Mouse (Mus musculus) thymus, adult 2 months (tissue): ENCODE results near the gene Pigk. TPM values are rescaled to one million over a fixed set of nuclear protein-coding genes. Genes with fewer than 3 reads are reported as not detected.
"Not testable (repeated sequence)": the region's sequence is repeated elsewhere in the genome, so short reads cannot be mapped to it uniquely, and the experiment has no call there.

Experiments
- DNase-seq: peaks from one replicate; pipeline ENCODE4 v3.0.0; 2021
- H3K27ac ChIP-seq: fragments of 200-500 bp; 2 replicates; pipeline ENCODE4 v1.5.1; 2012; ENCODE audit warnings: low read length, control low read depth; ENCODE audit not compliant: control insufficient read depth, insufficient read depth
- H3K27me3 ChIP-seq: fragments of 200-500 bp; 2 replicates; pipeline ENCODE4 v1.6.1; 2012; ENCODE audit warnings: mild to moderate bottlenecking, low read length, moderate library complexity, mixed read lengths; ENCODE audit not compliant: control insufficient read depth, insufficient read depth
- H3K36me3 ChIP-seq: fragments of 200-500 bp; 2 replicates; pipeline ENCODE4 v1.6.1; 2012; ENCODE audit warnings: mild to moderate bottlenecking, low read length, moderate library complexity; ENCODE audit not compliant: control insufficient read depth, insufficient read depth
- H3K4me1 ChIP-seq: fragments of 200-500 bp; replicated peaks from 2 replicates; pipeline ENCODE4 v1.6.1; 2012; ENCODE audit warnings: low read length; ENCODE audit not compliant: control insufficient read depth, insufficient read depth
- H3K4me3 ChIP-seq: fragments of 200-500 bp; 2 replicates; pipeline ENCODE4 v1.5.1; 2012; ENCODE audit warnings: mild to moderate bottlenecking, low read length, control low read depth, moderate library complexity; ENCODE audit not compliant: control insufficient read depth, insufficient read depth
- CTCF ChIP-seq: fragments of 200-500 bp; IDR thresholded peaks from 2 replicates; pipeline ENCODE4 v1.5.1; 2012; ENCODE audit warnings: mild to moderate bottlenecking, control low read depth, low read length, moderate library complexity, borderline replicate concordance; ENCODE audit not compliant: control insufficient read depth, poor library complexity, insufficient read depth; ENCODE audit errors: extremely low read depth
- POLR2A ChIP-seq: fragments of 200-500 bp; IDR thresholded peaks from 2 replicates; pipeline ENCODE4 v1.6.1; 2012; ENCODE audit warnings: mild to moderate bottlenecking, low read length, control low read depth, moderate library complexity; ENCODE audit not compliant: control insufficient read depth, poor library complexity, insufficient read depth; ENCODE audit errors: extremely low read depth
- WGBS: fragments of 180-500 bp; shearing (Covaris S2); methylation state at CpG from one replicate; pipeline ENCODE4 v1.1.7; 2018; 5-methylcytosine and 5-hydroxymethylcytosine counted together
- polyA plus RNA-seq: library from polyadenylated mRNA; depleted of rRNA; stranded (reverse); fragments of >200 nt; gene quantifications from 2 replicates; pipeline ENCODE4 v1.2.3, GENCODE M21; 2012

Gene Pigk
- polyA plus RNA-seq, 1 experiment, result 10.9 TPM

GRCm38 (mm10) chr3:152674663-152675062, 39.2 kb upstream of the Pigk start:
- no peak for DNase-seq
- Histone ChIP-seq H3K27me3 (no peaks in the 10 kb centered on the region), H3K27ac (no peak overlapping the region), H3K36me3 (no peaks in the 10 kb centered on the region), H3K4me3 (no peak overlapping the region), H3K4me1 (no peaks in the 10 kb centered on the region)
- no peak for TF ChIP-seq POLR2A
- WGBS, result 77% methylated on average over 6 of the region's 6 CpGs

GRCm38 (mm10) chr3:152688532-152688931, 25.4 kb upstream of the Pigk start:
- no peak overlapping the region for H3K27ac ChIP-seq
- no peak overlapping the region for H3K4me3 ChIP-seq
- no peaks in the 10 kb centered on the region for H3K27me3 ChIP-seq
- whole genome bisulfite sequencing, result 87% methylated on average over 5 of the region's 5 CpGs
- no peak for DNase-seq
- no peak for TF ChIP-seq POLR2A
- TF ChIP-seq CTCF, result no peak
- H3K36me3 ChIP-seq, result no peaks in the 10 kb centered on the region
- no peaks in the 10 kb centered on the region for H3K4me1 ChIP-seq

GRCm38 (mm10) chr3:152689105-152689504, 24.8 kb upstream of the Pigk start:
- Histone ChIP-seq H3K27ac (no peak overlapping the region), H3K4me3 (no peak overlapping the region), H3K27me3 (no peaks in the 10 kb centered on the region), H3K36me3 (no peaks in the 10 kb centered on the region), H3K4me1 (no peaks in the 10 kb centered on the region)
- no peak for DNase-seq
- no peak for TF ChIP-seq CTCF
- TF ChIP-seq POLR2A, result no peak
- 95% methylated on average over 9 of the region's 9 CpGs for WGBS

- DNase-seq, result no peak
- Histone ChIP-seq H3K4me3 (no peak overlapping the region), H3K4me1 (no peaks in the 10 kb centered on the region), H3K27me3 (no peaks in the 10 kb centered on the region), H3K36me3 (no peaks in the 10 kb centered on the region), H3K27ac (no peak overlapping the region)
- WGBS, result 96% methylated on average over 3 of the region's 3 CpGs
- TF ChIP-seq POLR2A (no peak), CTCF (no peak)
Measured at GRCm38 (mm10) chr3:152694950-152695349, 18.9 kb upstream of the Pigk start.

GRCm38 (mm10) chr3:152698017-152698416, 15.9 kb upstream of the Pigk start:
- no peak for TF ChIP-seq POLR2A
- no peak for TF ChIP-seq CTCF
- Histone ChIP-seq H3K27me3 (no peaks in the 10 kb centered on the region), H3K4me1 (no peaks in the 10 kb centered on the region), H3K4me3 (no peak overlapping the region), H3K27ac (no peak overlapping the region), H3K36me3 (no peaks in the 10 kb centered on the region)
- 83% methylated on average over 5 of the region's 5 CpGs for WGBS
- no peak for DNase-seq

GRCm38 (mm10) chr3:152699261-152699660, 14.6 kb upstream of the Pigk start:
- H3K27ac ChIP-seq, result no peak overlapping the region
- H3K27me3 ChIP-seq, result no peaks in the 10 kb centered on the region
- no peak for DNase-seq
- H3K4me1 ChIP-seq, result no peaks in the 10 kb centered on the region
- 69% methylated on average over 8 of the region's 8 CpGs for WGBS
- H3K4me3 ChIP-seq, result no peak overlapping the region
- TF ChIP-seq CTCF (no peak), POLR2A (no peak)
- no peaks in the 10 kb centered on the region for H3K36me3 ChIP-seq

GRCm38 (mm10) chr3:152701536-152701935, 12.4 kb upstream of the Pigk start:
- H3K4me1 ChIP-seq, H3K36me3 ChIP-seq, H3K27me3 ChIP-seq, H3K4me3 ChIP-seq, H3K27ac ChIP-seq, DNase-seq: not testable (repeated sequence)
- WGBS, result 94% methylated on average over 8 of the region's 8 CpGs
